Mouse (Mus musculus): ENCODE measurements around the gene Cfap54.

DNA sequence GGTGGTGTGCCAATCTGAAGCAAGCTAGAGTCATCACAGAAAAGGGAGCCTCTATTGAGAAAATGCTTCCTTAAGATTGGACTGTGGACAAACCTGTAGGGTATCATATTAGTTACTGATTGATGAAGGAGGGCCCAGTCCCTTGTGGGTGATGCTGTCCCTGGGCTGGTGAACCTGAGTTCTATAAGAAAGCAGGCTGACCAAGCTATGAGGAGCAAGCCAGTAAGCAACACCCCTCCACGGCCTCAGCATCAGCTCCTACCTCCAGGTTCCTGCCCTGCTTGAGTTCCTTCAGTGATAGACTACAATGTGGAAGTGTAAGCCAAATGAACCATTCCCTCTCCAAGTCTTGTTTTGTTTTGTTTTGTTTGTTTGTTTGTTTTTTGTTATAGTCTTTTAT lies 162.9 kb downstream of the Cfap54 start:
- TF ChIP-seq CTCF (IDR thresholded peaks at IDR 0.05; ENCODE audit: borderline replicate concordance, control insufficient read depth, extremely low read depth, insufficient read depth, low read length, poor library complexity) (no peak), POLR2A (IDR thresholded peaks at IDR 0.05; ENCODE audit: control insufficient read depth, extremely low read depth, insufficient read depth, low read length, poor library complexity) (no peak)
